Mouse (Mus musculus) liver (tissue): Measurements from ENCODE around the gene Wfikkn2.
A peak's percentile ranks its signal among the peaks of the same experiment; 100 is the strongest.

Source experiments
- DNase-seq: peaks from one replicate; pipeline ENCODE4 v3.0.0-alpha.2; 2020; ENCODE audit warnings: mixed read lengths

The Wfikkn2 gene

GRCm38 (mm10) chr11:94261585-94262370 is 16.0 kb upstream of the Wfikkn2 start:
- peak; percentile 86 for DNase-seq

- peak; percentile 15 for DNase-seq
These were observed 14.0 kb upstream of the Wfikkn2 start for GRCm38 (mm10) chr11:94259814-94260213.

- no peak for DNase-seq
These were observed 12.2 kb upstream of the Wfikkn2 start for GRCm38 (mm10) chr11:94257987-94258386.

GRCm38 (mm10) chr11:94255733-94256132 is 9.9 kb upstream of the Wfikkn2 start:
- DNase-seq: no peak

GRCm38 (mm10) chr11:94253691-94254090 is 7.9 kb upstream of the Wfikkn2 start:
- peak; percentile 19 for DNase-seq

- no peak for DNase-seq
These were observed 7.4 kb upstream of the Wfikkn2 start for GRCm38 (mm10) chr11:94253156-94253555.

- DNase-seq: no peak
These were observed 920 bp upstream of the Wfikkn2 start for GRCm38 (mm10) chr11:94246789-94247061.

- DNase-seq: no peak
These were observed 1.4 kb downstream of the Wfikkn2 start for GRCm38 (mm10) chr11:94244385-94244784.

GRCm38 (mm10) chr11:94243422-94244180 is 2.2 kb downstream of the Wfikkn2 start:
- no peak for DNase-seq

- DNase-seq: peak; percentile 34
These were observed 2.9 kb downstream of the Wfikkn2 start for GRCm38 (mm10) chr11:94242760-94243421.

GRCm38 (mm10) chr11:94239706-94240105 is 6.1 kb downstream of the Wfikkn2 start:
- DNase-seq: no peak

GRCm38 (mm10) chr11:94238786-94239185 is 7.0 kb downstream of the Wfikkn2 start:
- no peak for DNase-seq

- peak; percentile 76 for DNase-seq
These were observed 9.7 kb downstream of the Wfikkn2 start for GRCm38 (mm10) chr11:94236074-94236473.

GRCm38 (mm10) chr11:94234857-94235256 is 10.9 kb downstream of the Wfikkn2 start:
- DNase-seq: no peak

- peak; percentile 62 for DNase-seq
These were observed 11.4 kb downstream of the Wfikkn2 start for GRCm38 (mm10) chr11:94234380-94234779.

- DNase-seq: no peak
These were observed 12.4 kb downstream of the Wfikkn2 start for GRCm38 (mm10) chr11:94233405-94233804.

GRCm38 (mm10) chr11:94231821-94232552 is 13.8 kb downstream of the Wfikkn2 start:
- DNase-seq: no peak

- DNase-seq: peak; percentile 65
These were observed 15.6 kb downstream of the Wfikkn2 start for GRCm38 (mm10) chr11:94230244-94230643.

GRCm38 (mm10) chr11:94229207-94229960 is 16.4 kb downstream of the Wfikkn2 start:
- no peak for DNase-seq

GRCm38 (mm10) chr11:94228416-94228815 is 17.4 kb downstream of the Wfikkn2 start:
- no peak for DNase-seq

- DNase-seq: peak; percentile 28
These were observed 19.8 kb downstream of the Wfikkn2 start for GRCm38 (mm10) chr11:94225985-94226384.

GRCm38 (mm10) chr11:94223531-94223930 is 22.3 kb downstream of the Wfikkn2 start:
- no peak for DNase-seq
